Mouse (Mus musculus) adrenal gland, postnatal 4 days (tissue): ENCODE results near the gene Tbl3. TPM values are rescaled to one million over a fixed set of nuclear protein-coding genes. Genes with fewer than 3 reads are reported as not detected.
"Not testable (repeated sequence)": the region's sequence is repeated elsewhere in the genome, so short reads cannot be mapped to it uniquely, and the experiment has no call there.

Experiments
- DNase-seq, 2 experiments: peaks; one replicate each; pipeline ENCODE4 v3.0.0; 2021 to 2022; ENCODE audit warnings: low spot score in 2 of 2, mixed read lengths in 2 of 2
- total RNA-seq, 2 experiments: library from RNA; stranded (reverse); gene quantifications; 2 replicates each; pipeline ENCODE4 v1.2.3; 2021

Tbl3 gene
- total RNA-seq, 2 experiments from 2014 or later: 37.8 to 40.9 TPM

- no peak for DNase-seq
Measured at GRCm38 (mm10) chr17:24728184-24728583, 20.7 kb upstream of the Tbl3 start.

GRCm38 (mm10) chr17:24727618-24728017 lies 20.2 kb upstream of the Tbl3 start, which contains the start of gene Rpl3l:
Rpl3l (plus strand) TSS chr17:24727820.
- DNase-seq: no peak

DNA sequence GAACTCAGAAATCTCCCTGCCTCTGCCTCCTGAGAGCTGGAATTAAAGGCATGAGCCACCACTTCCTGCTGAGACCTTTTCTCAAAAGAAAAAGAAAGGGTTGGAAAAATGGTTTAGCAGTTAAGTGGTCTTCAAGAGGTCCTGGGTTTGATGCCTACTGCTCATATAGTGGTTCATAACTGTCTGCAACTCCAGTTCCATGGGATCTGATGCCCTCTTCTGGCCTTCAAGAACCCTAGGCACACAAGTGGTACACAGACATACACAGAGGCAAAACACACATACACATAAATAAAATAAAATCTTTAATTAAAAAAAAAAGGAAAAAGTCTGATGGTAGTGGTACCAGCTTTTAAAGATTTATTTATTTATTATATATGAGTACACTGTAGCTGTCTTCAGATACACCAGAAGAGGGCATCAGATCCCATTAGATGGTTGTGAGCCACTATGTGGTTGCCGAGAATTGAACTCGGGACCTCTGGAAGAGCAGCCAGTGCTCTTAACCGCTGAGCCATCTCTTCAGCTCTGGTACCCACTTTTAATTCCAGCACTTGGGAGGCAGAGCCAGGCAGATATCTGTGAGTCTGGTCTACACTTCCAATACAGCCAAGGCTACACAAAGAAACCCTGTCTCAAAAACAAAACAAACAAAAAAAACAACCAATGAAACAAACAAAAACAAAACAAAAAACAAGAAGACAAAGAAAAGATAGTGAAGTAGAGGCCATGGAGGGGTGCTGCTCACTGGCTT lies 18.4 kb upstream of the Tbl3 start:
- no peak for DNase-seq

GRCm38 (mm10) chr17:24724184-24724583 lies 16.7 kb upstream of the Tbl3 start, which contains the start of gene Ndufb10:
Ndufb10 (minus strand) TSS chr17:24724478.
- peak; percentile 97 to 98 for DNase-seq

DNA sequence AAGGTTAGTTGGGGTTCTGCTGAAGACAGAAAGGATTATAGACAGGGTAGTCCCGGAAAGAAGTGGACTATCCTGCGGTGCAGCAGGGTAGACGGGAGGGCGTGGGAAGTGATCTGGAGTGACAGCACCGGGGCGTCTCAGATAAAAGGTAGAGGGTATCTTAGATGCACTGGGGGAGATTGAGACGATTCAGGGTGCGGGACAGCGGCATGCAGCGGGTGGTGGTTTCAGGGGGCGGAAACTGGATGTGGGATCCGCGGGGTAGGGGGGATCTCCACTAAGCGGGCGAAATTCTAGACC lies 16.4 kb upstream of the Tbl3 start:
- no peak for DNase-seq

- DNase-seq: no peak
Measured at GRCm38 (mm10) chr17:24723122-24723880, 15.8 kb upstream of the Tbl3 start.

DNA sequence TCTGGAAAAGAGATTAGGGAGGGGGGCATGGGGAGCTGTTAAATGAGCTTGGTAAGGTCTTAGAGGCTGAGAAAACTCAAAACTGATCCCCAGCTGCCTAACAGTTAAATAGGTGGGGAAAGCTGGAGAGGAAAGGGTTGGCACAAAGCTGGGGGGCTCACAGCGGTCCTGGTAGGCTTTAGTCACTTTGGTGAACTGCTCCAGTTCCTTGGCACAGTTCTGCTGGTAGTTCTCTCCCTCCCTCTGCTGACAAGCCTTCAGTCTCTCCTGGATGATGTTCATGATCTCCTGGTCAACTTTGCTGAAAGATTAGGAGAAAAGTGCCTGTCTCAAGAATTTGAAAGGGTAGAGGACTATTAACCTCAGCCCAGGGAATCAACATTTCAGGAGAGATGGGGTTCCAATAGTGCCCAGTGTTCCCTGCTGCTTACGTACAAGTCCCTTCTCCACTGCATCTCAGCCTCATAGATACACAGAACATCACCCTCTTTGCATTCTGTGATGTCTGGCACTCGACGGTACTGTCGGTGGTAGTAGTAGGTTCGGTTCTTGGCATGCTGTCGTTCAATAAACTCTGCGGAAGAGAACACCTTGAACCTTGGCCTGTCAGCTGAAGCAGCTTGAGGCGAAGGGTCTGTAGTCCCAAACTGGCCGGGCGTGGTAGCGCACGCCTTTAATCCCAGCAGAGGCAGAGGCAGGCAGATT lies 14.9 kb upstream of the Tbl3 start:
- no peak for DNase-seq

- DNase-seq: not testable (repeated sequence)
Measured at GRCm38 (mm10) chr17:24721383-24721955, 14.0 kb upstream of the Tbl3 start.

DNA sequence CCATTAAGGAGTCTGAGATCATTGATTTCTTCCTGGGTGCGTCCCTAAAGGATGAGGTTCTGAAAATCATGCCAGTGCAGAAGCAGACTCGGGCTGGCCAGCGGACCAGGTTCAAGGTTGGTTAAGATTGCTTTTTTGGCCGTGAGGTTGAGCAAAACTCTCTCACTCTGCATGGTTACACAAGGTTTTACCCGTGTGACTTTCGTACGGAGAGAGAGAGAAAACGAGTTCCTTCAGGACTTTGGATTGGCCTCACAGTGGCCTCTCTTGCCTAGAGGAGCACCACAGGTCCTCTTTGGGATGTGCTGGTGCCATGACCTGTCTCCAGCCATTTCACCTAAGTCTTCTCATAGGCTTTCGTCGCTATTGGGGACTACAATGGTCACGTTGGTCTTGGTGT lies 13.2 kb upstream of the Tbl3 start:
- DNase-seq: not testable (repeated sequence)

DNA sequence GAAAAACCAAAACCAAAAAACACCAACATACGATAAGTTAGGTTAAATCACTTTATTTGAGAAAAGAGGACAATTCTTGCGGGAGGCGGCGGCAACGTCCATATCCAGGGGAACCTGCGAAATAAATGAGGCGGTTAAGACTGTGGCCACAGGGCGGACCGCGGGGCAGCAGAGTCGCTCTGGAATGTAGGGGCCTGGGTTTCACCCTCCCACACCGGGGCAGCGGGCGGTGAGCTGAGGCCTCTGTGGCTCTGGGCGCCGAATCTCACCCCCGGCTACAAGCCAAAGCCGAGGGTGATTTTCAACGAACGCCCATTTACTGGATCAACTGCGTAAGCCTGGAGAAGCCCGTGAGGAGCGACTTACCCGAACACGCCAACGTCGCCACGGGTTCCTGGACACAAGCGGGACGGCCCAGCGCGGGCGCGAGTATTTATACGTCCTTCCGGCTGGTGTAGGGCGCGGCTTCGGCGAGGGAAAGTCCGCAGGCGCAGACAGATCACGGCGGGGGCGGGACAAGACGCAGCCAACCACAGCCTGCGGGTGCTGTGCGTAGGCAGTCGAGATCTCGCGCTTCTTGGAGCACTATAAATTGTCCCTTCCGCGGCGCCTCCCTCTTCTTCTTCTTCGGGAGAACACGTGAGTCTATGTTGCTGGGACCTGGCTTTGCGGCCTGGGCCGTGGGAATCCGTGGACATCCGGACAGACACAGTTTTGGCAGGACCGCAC lies 12.2 kb upstream of the Tbl3 start:
- peak; percentile 85 to 88 for DNase-seq

DNA sequence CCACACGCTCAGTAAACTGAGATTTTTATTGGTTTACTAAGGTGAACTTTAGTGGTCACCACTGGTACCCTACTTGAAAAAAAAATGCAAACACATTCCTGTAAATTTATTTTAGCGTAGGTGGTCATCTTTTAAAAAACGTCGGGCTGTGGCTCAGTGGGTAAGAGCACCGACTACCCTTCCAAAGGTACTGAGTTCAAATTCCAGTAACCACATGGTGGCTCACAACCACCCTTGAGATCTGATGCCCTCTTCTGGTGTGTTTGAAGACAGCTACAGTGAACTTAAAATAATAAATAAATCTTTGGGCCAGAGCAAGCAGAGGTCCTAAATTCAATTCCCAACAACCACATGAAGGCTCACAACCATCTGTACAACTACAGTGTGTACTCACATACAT lies 11.5 kb upstream of the Tbl3 start:
- not testable (repeated sequence) for DNase-seq

- DNase-seq: no peak
Measured at GRCm38 (mm10) chr17:24717943-24718342, 10.5 kb upstream of the Tbl3 start, which contains the start of the genes Rnf151 and Rps2. Rnf151 (minus strand) TSS chr17:24718063. Rps2 (plus strand) TSS chr17:24718116.

DNA sequence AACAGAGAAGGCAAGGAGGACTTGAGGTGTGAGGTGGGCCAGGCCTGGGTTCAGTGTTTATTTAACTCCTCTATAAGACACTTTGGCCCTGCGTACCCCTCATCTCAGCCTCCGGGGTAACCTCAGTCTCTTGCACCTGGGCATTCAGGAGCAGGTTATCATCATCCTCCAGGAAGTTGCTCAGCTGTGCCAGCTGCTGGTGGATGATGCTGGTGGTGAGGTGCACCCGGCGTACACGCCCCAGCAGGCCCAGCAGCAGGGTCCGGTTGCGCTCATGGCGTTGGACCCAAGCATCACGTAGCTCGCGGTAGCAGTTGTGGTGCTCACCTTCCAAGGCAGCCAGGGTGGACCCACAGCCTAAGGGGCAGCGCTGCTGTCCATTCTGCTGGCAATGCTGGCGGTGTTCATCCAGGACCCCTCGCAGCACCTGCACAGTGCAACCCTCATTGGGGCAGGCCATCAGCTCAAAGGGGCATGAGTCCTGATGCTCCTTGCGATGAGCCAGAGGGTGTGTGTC lies 8.8 kb upstream of the Tbl3 start:
- no peak for DNase-seq

DNA sequence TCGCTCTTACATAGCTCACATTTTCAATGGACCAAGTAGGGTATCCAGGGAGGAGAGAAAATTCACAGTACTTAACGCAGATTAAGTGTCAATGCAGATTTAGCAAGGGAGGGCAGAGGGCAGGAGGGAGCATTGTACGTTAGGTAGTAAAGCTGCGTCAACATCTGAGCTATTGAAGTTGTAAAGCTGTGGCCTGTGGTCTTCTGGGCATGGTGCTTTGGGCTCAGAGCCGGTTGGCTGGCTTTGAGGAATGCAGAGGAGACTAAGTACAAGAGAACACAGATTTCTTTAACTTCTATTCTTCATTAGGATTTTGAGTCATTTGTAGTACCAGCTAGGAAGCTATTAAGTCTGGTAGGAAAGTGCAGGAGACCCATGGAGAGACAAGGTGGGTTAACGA lies 8.1 kb upstream of the Tbl3 start:
- DNase-seq: no peak

- no peak for DNase-seq
Measured at GRCm38 (mm10) chr17:24708646-24709045, 1.2 kb upstream of the Tbl3 start.

DNA sequence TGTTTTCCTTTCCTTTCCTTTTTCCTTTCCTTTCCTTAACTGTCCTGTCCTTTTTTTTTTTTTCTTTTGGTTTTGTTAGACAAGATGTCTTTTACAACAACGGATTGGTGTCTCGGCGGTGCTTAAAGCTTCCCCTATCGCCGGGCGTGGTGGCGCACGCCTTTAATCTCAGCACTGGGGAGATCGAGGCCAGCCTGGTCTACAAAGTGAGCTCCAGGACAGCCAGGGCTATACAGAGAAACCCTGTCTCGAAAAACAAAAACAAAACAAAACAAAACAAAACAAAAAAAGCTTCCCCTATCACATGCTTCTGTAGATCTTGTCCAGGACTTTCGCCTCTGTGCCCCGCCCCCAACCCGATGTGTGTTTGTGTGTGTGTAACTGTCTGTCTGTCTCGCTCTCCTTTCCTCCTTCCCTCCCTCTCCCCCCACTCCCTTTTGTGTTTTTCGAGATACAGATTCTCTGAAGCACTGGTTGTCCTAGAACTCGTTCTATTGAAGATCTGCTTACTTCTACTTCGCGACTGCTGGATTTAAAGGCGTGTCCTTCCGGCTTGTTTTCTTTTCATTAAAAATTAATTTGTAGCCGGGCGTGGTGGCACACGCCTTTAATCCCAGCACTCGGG lies 453 bp upstream of the Tbl3 start:
- DNase-seq: no peak

GRCm38 (mm10) chr17:24705821-24706220 lies 1.6 kb downstream of the Tbl3 start:
- DNase-seq: no peak

DNA sequence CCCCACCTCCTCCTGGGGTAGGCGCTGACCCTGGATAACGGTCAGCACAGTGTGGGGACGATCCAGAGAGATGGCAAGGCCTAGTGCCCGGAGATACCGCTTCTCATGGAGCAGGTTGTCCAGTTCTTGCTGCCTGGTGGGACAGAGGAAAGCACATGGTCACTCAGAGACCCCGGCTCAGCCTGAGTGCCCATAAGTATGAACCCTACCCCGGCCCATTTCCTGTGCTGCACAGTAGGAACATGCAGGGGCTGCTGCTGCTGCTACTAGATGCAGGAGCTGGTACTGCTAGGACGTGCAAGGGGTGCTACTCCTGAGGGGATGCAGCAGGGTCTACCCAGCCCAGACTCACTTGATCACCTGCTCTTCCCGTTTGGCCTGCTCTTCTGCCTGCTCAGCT lies 6.2 kb downstream of the Tbl3 start:
- no peak for DNase-seq

DNA sequence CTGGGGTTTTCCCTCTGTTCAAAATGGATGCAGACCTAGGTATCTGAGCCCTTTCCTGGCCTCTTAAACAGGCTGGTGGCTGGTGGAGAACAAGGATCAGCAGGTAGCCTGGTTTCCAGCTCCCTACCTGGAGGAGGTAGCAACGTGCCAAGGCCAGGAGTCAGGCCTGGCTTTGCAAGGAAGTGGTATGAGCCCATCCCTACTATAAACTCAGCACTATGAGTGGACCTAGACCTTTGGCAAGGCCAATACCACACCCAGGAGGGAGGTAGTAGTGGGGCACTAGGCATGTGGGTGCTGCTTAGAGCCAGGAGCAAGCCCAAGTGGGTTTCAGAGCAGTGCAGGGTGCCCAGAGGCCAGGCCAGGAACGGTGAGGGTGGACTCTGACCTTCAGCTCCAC lies 8.0 kb downstream of the Tbl3 start:
- DNase-seq: no peak

GRCm38 (mm10) chr17:24698715-24699114 lies 8.7 kb downstream of the Tbl3 start:
- no peak for DNase-seq
